Mouse (Mus musculus): ENCODE results near the gene Rhpn2. TPM values are rescaled to one million over a fixed set of nuclear protein-coding genes. Genes with fewer than 3 reads are reported as not detected.

The Rhpn2 gene
- polyA plus RNA-seq, 1 experiment from 2014 or later, result 5.0 TPM

GRCm38 (mm10) chr7:35392935-35393334 lies 59.0 kb downstream of the Rhpn2 start:
- Histone ChIP-seq H3K27me3 (no peaks in the 10 kb centered on the region), H3K4me2 (no peak overlapping the region), H3K9me3 (replicated peaks) (no peaks in the 10 kb centered on the region), H3K4me3 (replicated peaks) (no peak overlapping the region), H3K9ac (no peak overlapping the region), H3K27ac (replicated peaks) (no peak overlapping the region), H3K36me3 (replicated peaks) (peaks cover 41% of the 10 kb centered on the region), H3K4me1 (replicated peaks) (peaks cover 28% of the 10 kb centered on the region)
- no peak for ATAC-seq (ENCODE audit: insufficient read depth)
- WGBS (ENCODE audit: insufficient replicate concordance), result 67% methylated on average over 5 of the region's 5 CpGs

GRCm38 (mm10) chr7:35395734-35396456 lies 61.9 kb downstream of the Rhpn2 start:
- Histone ChIP-seq H3K4me3 (replicated peaks) (peak overlapping the region; percentile 73), H3K4me2 (peak overlapping the region; percentile 84), H3K27ac (replicated peaks) (peak overlapping the region; percentile 67), H3K4me1 (replicated peaks) (peaks cover 31% of the 10 kb centered on the region), H3K27me3 (no peaks in the 10 kb centered on the region), H3K9me3 (replicated peaks) (no peaks in the 10 kb centered on the region), H3K9ac (peak overlapping the region; percentile 71), H3K36me3 (replicated peaks) (peaks cover 57% of the 10 kb centered on the region)
- 2% methylated on average over 17 of the region's 17 CpGs for WGBS (ENCODE audit: insufficient replicate concordance)
- peak; percentile 5 for ATAC-seq (ENCODE audit: insufficient read depth)

- H3K4me2 ChIP-seq, result peak within 1 kb of the TSS; percentile 84
- peak within 1 kb of the TSS; percentile 67 for H3K27ac ChIP-seq (replicated peaks)
- no peaks in the 10 kb centered on the region for H3K27me3 ChIP-seq
- H3K4me3 ChIP-seq (replicated peaks), result peak within 1 kb of the TSS; percentile 73
- H3K36me3 ChIP-seq (replicated peaks), result peaks cover 58% of the 10 kb centered on the region
- peak within 1 kb of the TSS; percentile 71 for H3K9ac ChIP-seq
- under 1% methylated on average over 28 of the region's 28 CpGs for WGBS (ENCODE audit: insufficient replicate concordance)
- peaks cover 37% of the 10 kb centered on the region for H3K4me1 ChIP-seq (replicated peaks)
- peak; percentile 93 for ATAC-seq (ENCODE audit: insufficient read depth)
- H3K9me3 ChIP-seq (replicated peaks), result no peaks in the 10 kb centered on the region
Measured at GRCm38 (mm10) chr7:35396542-35397168, 62.7 kb downstream of the Rhpn2 start, which contains the start of the genes Faap24 and Cep89. TSS of gene Faap24 (minus strand) at chr7:35396836. TSS of gene Cep89 (plus strand) at chr7:35397035.

- Histone ChIP-seq H3K9ac (no peak overlapping the region), H3K4me3 (replicated peaks) (no peak overlapping the region), H3K4me1 (replicated peaks) (peaks cover 18% of the 10 kb centered on the region), H3K36me3 (replicated peaks) (peaks cover 66% of the 10 kb centered on the region), H3K4me2 (no peak overlapping the region), H3K27me3 (no peaks in the 10 kb centered on the region), H3K9me3 (replicated peaks) (no peaks in the 10 kb centered on the region), H3K27ac (replicated peaks) (no peak overlapping the region)
- ATAC-seq (ENCODE audit: insufficient read depth), result no peak
- WGBS (ENCODE audit: insufficient replicate concordance), result 87% methylated on average over 4 of the region's 4 CpGs
Measured at GRCm38 (mm10) chr7:35401169-35401568, 67.2 kb downstream of the Rhpn2 start.

GRCm38 (mm10) chr7:35415226-35415625 lies 81.3 kb downstream of the Rhpn2 start:
- WGBS (ENCODE audit: insufficient replicate concordance), result 61% methylated on average over 5 of the region's 5 CpGs
- peaks cover 45% of the 10 kb centered on the region for H3K36me3 ChIP-seq (replicated peaks)
- no peaks in the 10 kb centered on the region for H3K4me1 ChIP-seq (replicated peaks)
- no peak overlapping the region for H3K27ac ChIP-seq (replicated peaks)
- no peak overlapping the region for H3K4me2 ChIP-seq
- H3K27me3 ChIP-seq, result no peaks in the 10 kb centered on the region
- no peak for ATAC-seq (ENCODE audit: insufficient read depth)
- no peak overlapping the region for H3K4me3 ChIP-seq (replicated peaks)
- H3K9me3 ChIP-seq (replicated peaks), result no peaks in the 10 kb centered on the region
- H3K9ac ChIP-seq, result no peak overlapping the region

- no peaks in the 10 kb centered on the region for H3K4me1 ChIP-seq (replicated peaks)
- H3K36me3 ChIP-seq (replicated peaks), result peaks cover 45% of the 10 kb centered on the region
- 73% methylated on average over 9 of the region's 9 CpGs for WGBS (ENCODE audit: insufficient replicate concordance)
- no peak for ATAC-seq (ENCODE audit: insufficient read depth)
- no peaks in the 10 kb centered on the region for H3K27me3 ChIP-seq
- no peak overlapping the region for H3K4me2 ChIP-seq
- no peaks in the 10 kb centered on the region for H3K9me3 ChIP-seq (replicated peaks)
- H3K9ac ChIP-seq, result no peak overlapping the region
- H3K4me3 ChIP-seq (replicated peaks), result no peak overlapping the region
- no peak overlapping the region for H3K27ac ChIP-seq (replicated peaks)
Measured at GRCm38 (mm10) chr7:35415801-35416653, 82.1 kb downstream of the Rhpn2 start.

GRCm38 (mm10) chr7:35416654-35416948 lies 82.6 kb downstream of the Rhpn2 start:
- ATAC-seq (ENCODE audit: insufficient read depth), result no peak
- H3K4me2 ChIP-seq, result no peak overlapping the region

GRCm38 (mm10) chr7:35423071-35423470 lies 89.1 kb downstream of the Rhpn2 start:
- Histone ChIP-seq H3K27me3 (no peaks in the 10 kb centered on the region), H3K4me1 (replicated peaks) (no peaks in the 10 kb centered on the region), H3K9ac (no peak overlapping the region), H3K36me3 (replicated peaks) (peaks cover 52% of the 10 kb centered on the region), H3K9me3 (replicated peaks) (no peaks in the 10 kb centered on the region), H3K27ac (replicated peaks) (no peak overlapping the region), H3K4me3 (replicated peaks) (no peak overlapping the region), H3K4me2 (no peak overlapping the region)
- 77% methylated on average over 10 of the region's 10 CpGs for whole genome bisulfite sequencing (ENCODE audit: insufficient replicate concordance)
- no peak for ATAC-seq (ENCODE audit: insufficient read depth)

More at GRCm38 (mm10) chr7:35416654-35416948, 82.6 kb downstream of the Rhpn2 start:
- H3K9me3 ChIP-seq (replicated peaks), result no peaks in the 10 kb centered on the region
- no peak overlapping the region for H3K9ac ChIP-seq
- no peaks in the 10 kb centered on the region for H3K4me1 ChIP-seq (replicated peaks)
- 58% methylated on average over 5 of the region's 5 CpGs for WGBS (ENCODE audit: insufficient replicate concordance)
- H3K4me3 ChIP-seq (replicated peaks), result no peak overlapping the region
- no peaks in the 10 kb centered on the region for H3K27me3 ChIP-seq
- no peak overlapping the region for H3K27ac ChIP-seq (replicated peaks)
- H3K36me3 ChIP-seq (replicated peaks), result peaks cover 48% of the 10 kb centered on the region

- ATAC-seq (ENCODE audit: insufficient read depth), result no peak
- peaks cover 47% of the 10 kb centered on the region for H3K36me3 ChIP-seq (replicated peaks)
- no peak overlapping the region for H3K27ac ChIP-seq (replicated peaks)
- no peaks in the 10 kb centered on the region for H3K4me1 ChIP-seq (replicated peaks)
- 84% methylated on average over 10 of the region's 10 CpGs for WGBS (ENCODE audit: insufficient replicate concordance)
- no peak overlapping the region for H3K4me3 ChIP-seq (replicated peaks)
- H3K27me3 ChIP-seq, result no peaks in the 10 kb centered on the region
- H3K9me3 ChIP-seq (replicated peaks), result no peaks in the 10 kb centered on the region
- no peak overlapping the region for H3K4me2 ChIP-seq
- no peak overlapping the region for H3K9ac ChIP-seq
Measured at GRCm38 (mm10) chr7:35428146-35428545, 94.2 kb downstream of the Rhpn2 start.

GRCm38 (mm10) chr7:35435266-35435665 lies 101.3 kb downstream of the Rhpn2 start:
- H3K36me3 ChIP-seq (replicated peaks), result peaks cover 53% of the 10 kb centered on the region
- WGBS (ENCODE audit: insufficient replicate concordance), result 82% methylated on average over 9 of the region's 9 CpGs
- no peaks in the 10 kb centered on the region for H3K4me1 ChIP-seq (replicated peaks)
- H3K4me3 ChIP-seq (replicated peaks), result no peak overlapping the region
- no peak overlapping the region for H3K27ac ChIP-seq (replicated peaks)
- no peaks in the 10 kb centered on the region for H3K27me3 ChIP-seq
- no peak overlapping the region for H3K4me2 ChIP-seq
- no peak overlapping the region for H3K9ac ChIP-seq
- ATAC-seq (ENCODE audit: insufficient read depth), result no peak
- H3K9me3 ChIP-seq (replicated peaks), result no peaks in the 10 kb centered on the region
